ENCODE assay signal across 8 mouse cellular contexts in the genomic region with DNA sequence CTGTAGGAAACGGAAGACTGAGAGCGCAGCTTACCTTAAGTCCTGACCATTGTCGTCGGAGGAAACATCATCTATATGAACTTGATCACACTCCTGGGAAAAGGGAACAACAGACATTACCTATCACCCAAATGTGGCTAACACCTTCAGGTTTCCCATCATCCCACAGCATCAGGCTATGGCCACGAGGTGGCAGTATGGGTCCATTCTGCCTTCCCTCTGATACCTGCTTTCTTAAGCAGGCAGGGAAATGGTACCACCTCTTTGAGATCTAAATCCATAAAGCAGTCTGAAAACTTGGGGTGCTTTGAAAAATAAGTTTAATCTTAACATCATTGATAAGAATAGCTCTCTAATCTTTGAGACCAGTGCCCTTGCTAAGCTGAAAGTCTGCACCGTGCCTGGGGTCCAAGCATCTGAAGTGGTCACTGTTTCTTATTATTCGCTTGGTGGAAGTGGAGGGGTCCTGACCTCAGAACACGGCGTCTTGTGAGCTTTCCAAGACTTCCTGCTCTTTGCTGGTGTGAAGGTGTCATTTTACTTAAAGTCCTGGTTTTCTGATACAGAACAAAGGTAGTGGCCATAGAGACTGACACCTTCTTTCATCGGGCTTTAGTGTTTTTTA.
DNase-seq lines count a peak whose midpoint lies in the region; ATAC-seq lines count a peak whose summit lies in the region.

No protein-coding gene starts in this region.

- H3K36me3 ChIP-seq in kidney, embryonic 14.5 days (ENCODE audit: control insufficient read depth, insufficient read depth, low read length): no peaks in the 10 kb centered on the region
- H3K36me3 ChIP-seq in limb, embryonic 11.5 days (ENCODE audit: control insufficient read depth, insufficient read depth, low read length): no peaks in the 10 kb centered on the region
- no peaks in the 10 kb centered on the region for H3K36me3 ChIP-seq in midbrain, embryonic 15.5 days (replicated peaks)
- no peaks in the 10 kb centered on the region for H3K36me3 ChIP-seq in splenic B cell, adult 2 months (ENCODE audit: control insufficient read depth, insufficient read depth, low read length, poor library complexity, severe bottlenecking)

- H3K27ac ChIP-seq in kidney, embryonic 14.5 days (ENCODE audit: low read depth, low read length): no peak overlapping the region
- no peak overlapping the region for H3K27ac ChIP-seq in limb, embryonic 11.5 days (replicated peaks; ENCODE audit: low read depth, low read length)
- no peak overlapping the region for H3K27ac ChIP-seq in midbrain, embryonic 15.5 days

- no peaks in the 10 kb centered on the region for H3K27me3 ChIP-seq in kidney, embryonic 14.5 days (ENCODE audit: control insufficient read depth, insufficient read depth, low read length)
- no peaks in the 10 kb centered on the region for H3K27me3 ChIP-seq in limb, embryonic 11.5 days (ENCODE audit: control insufficient read depth, insufficient read depth, low read length)
- no peaks in the 10 kb centered on the region for H3K27me3 ChIP-seq in midbrain, embryonic 15.5 days (replicated peaks)
- H3K27me3 ChIP-seq in splenic B cell, adult 2 months (ENCODE audit: control insufficient read depth, insufficient read depth, low read length, poor library complexity, severe bottlenecking): no peaks in the 10 kb centered on the region

- H3K9me3 ChIP-seq in kidney, embryonic 14.5 days (ENCODE audit: control insufficient read depth, low read length): no peaks in the 10 kb centered on the region
- no peaks in the 10 kb centered on the region for H3K9me3 ChIP-seq in limb, embryonic 11.5 days (ENCODE audit: control insufficient read depth, low read length)
- no peaks in the 10 kb centered on the region for H3K9me3 ChIP-seq in midbrain, embryonic 15.5 days

- peak; percentile 31 for DNase-seq in kidney, adult 11 months
- DNase-seq in cerebellum, postnatal 25 days: peak; percentile 81 to 87
- DNase-seq in frontal cortex, postnatal 36 days (ENCODE audit: low spot score in 2 of 2): peak; percentile 80 to 88
- DNase-seq in induced T-regulatory cell, adult 2 months (ENCODE audit: low read depth): peak; percentile 32
- DNase-seq in limb, embryonic 11.5 days (ENCODE audit: low spot score): peak; percentile 89
- peak; percentile 31 for DNase-seq in splenic B cell, adult 2 months (ENCODE audit: low read depth, low spot score)

- H3K4me3 ChIP-seq in kidney, embryonic 14.5 days (ENCODE audit: low read length): no peak overlapping the region
- no peak overlapping the region for H3K4me3 ChIP-seq in limb, embryonic 11.5 days (ENCODE audit: low read depth, low read length)
- no peak overlapping the region for H3K4me3 ChIP-seq in midbrain, embryonic 15.5 days

- no peaks in the 10 kb centered on the region for H3K4me1 ChIP-seq in kidney, embryonic 14.5 days (ENCODE audit: control insufficient read depth, insufficient read depth, low read length)
- peaks cover 5% of the 10 kb centered on the region; the same call in 1 of the 2 replicates for H3K4me1 ChIP-seq in limb, embryonic 11.5 days (ENCODE audit: control insufficient read depth, insufficient read depth, low read length)
- H3K4me1 ChIP-seq in midbrain, embryonic 15.5 days: no peaks in the 10 kb centered on the region

- no peak overlapping the region for H3K9ac ChIP-seq in kidney, embryonic 14.5 days (ENCODE audit: low read depth, low read length)
- H3K9ac ChIP-seq in limb, embryonic 11.5 days (ENCODE audit: low read length): no peak overlapping the region
- no peak overlapping the region for H3K9ac ChIP-seq in midbrain, embryonic 15.5 days

- WGBS in kidney, embryonic 14.5 days: 41% methylated on average over 10 of the region's 10 CpGs
- WGBS in limb, embryonic 11.5 days: 20% methylated on average over 10 of the region's 10 CpGs
- WGBS in midbrain, embryonic 15.5 days: 46% methylated on average over 10 of the region's 10 CpGs

- ATAC-seq in kidney, embryonic 14.5 days (ENCODE audit: low FRiP score, low TSS enrichment): no peak
- no peak for ATAC-seq in limb, embryonic 11.5 days (ENCODE audit: insufficient number of reproducible peaks, low FRiP score, low TSS enrichment, low read depth)
- peak; percentile 93 for ATAC-seq in midbrain, embryonic 15.5 days (replicated peaks)

- no peak overlapping the region for H3K4me2 ChIP-seq in kidney, embryonic 14.5 days (replicated peaks; ENCODE audit: low read depth, low read length)
- H3K4me2 ChIP-seq in limb, embryonic 11.5 days (ENCODE audit: low read depth, severe bottlenecking): no peak overlapping the region
- no peak overlapping the region for H3K4me2 ChIP-seq in midbrain, embryonic 15.5 days

Comparison
In these comparisons a context has a peak if more than half of its experiments do, and no peak if none do; other contexts are left out.
1. DNase-seq: peak in every context shown above with its lines; median percentile 89 in limb, embryonic 11.5 days; 84 in cerebellum, postnatal 25 days; 84 in frontal cortex, postnatal 36 days; 32 in induced T-regulatory cell, adult 2 months; 31 in kidney, adult 11 months; 31 in splenic B cell, adult 2 months.